Mouse (Mus musculus) layer of hippocampus, postnatal 25 days (tissue): ENCODE data around the gene 6430628N08Rik. TPM values are rescaled to one million over a fixed set of nuclear protein-coding genes. Genes with fewer than 3 reads are reported as not detected.

Source experiments
- DNase-seq, 2 experiments: peaks; one replicate each; pipeline ENCODE4 v3.0.0; 2022; ENCODE audit warnings: mixed read lengths in 2 of 2, low spot score in 1 of 2; ENCODE audit errors: extremely low spot score in 1 of 2
- total RNA-seq, 2 experiments: library from RNA; stranded (reverse); gene quantifications; 2 replicates each; pipeline ENCODE4 v1.2.3; 2021

The 6430628N08Rik gene
- total RNA-seq, 2 experiments from 2014 or later: 0.22 TPM; not detected in 1

GRCm38 (mm10) chr4:115937061-115937976 is 46.9 kb downstream of the 6430628N08Rik start:
- DNase-seq: no peak

- peak; percentile 26 to 52 for DNase-seq
Observed at GRCm38 (mm10) chr4:115938276-115939160, 48.1 kb downstream of the 6430628N08Rik start.

- DNase-seq: no peak
Observed at GRCm38 (mm10) chr4:115939295-115940102, 49.0 kb downstream of the 6430628N08Rik start, which contains the start of gene Dmbx1. Gene Dmbx1, minus strand, starts transcription at chr4:115939926.

- DNase-seq: no peak
Observed at GRCm38 (mm10) chr4:115940681-115941080, 50.2 kb downstream of the 6430628N08Rik start.

GRCm38 (mm10) chr4:115941242-115941820 is 50.9 kb downstream of the 6430628N08Rik start:
- no peak for DNase-seq

GRCm38 (mm10) chr4:115943669-115944314 is 53.3 kb downstream of the 6430628N08Rik start:
- DNase-seq: no peak

Other genes starting within 250 kb of the 6430628N08Rik start
- 1 to 10 TPM in 1 of 2 experiments, under 1 TPM in 1; 0.87 to 1.4 TPM for gene Cyp4b1, start 242.9 kb upstream of the 6430628N08Rik start, total RNA-seq
- gene Efcab14, start 152.9 kb upstream of the 6430628N08Rik start, total RNA-seq: 10 to 100 TPM; 49.8 to 50.8 TPM
- gene Tex38, start 109.6 kb upstream of the 6430628N08Rik start, total RNA-seq: under 1 TPM; 0.59 to 0.80 TPM
- 10 to 100 TPM; 45.7 to 51.8 TPM for gene Atpaf1, start 105.9 kb upstream of the 6430628N08Rik start, total RNA-seq
- 1 to 10 TPM; 5.1 to 5.3 TPM for gene Mob3c, start 62.6 kb upstream of the 6430628N08Rik start, total RNA-seq
- 10 to 100 TPM; 39.5 to 53.9 TPM for gene Mknk1, start 51.5 kb upstream of the 6430628N08Rik start, total RNA-seq
- gene Kncn, start 6.3 kb upstream of the 6430628N08Rik start, total RNA-seq: under 1 TPM in 1 of 2 experiments, not detected in 1; 0.22 TPM
- under 1 TPM in 1 of 2 experiments, not detected in 1; 0.07 TPM for gene Dmbx1, start 49.3 kb downstream of the 6430628N08Rik start, total RNA-seq
- 100 to 1,000 TPM; 139 to 163 TPM for gene Faah, start 127.3 kb downstream of the 6430628N08Rik start, total RNA-seq
- 1 to 10 TPM; 7.5 to 8.3 TPM for gene Nsun4, start 163.2 kb downstream of the 6430628N08Rik start, total RNA-seq
- gene Uqcrh, start 184.4 kb downstream of the 6430628N08Rik start, total RNA-seq: 100 to 1,000 TPM; 385 to 447 TPM
- 10 to 100 TPM; 46.0 to 46.8 TPM for gene Lrrc41, start 184.6 kb downstream of the 6430628N08Rik start, total RNA-seq
- gene Rad54l, start 233.0 kb downstream of the 6430628N08Rik start, total RNA-seq: under 1 TPM; 0.54 to 0.99 TPM
- 10 to 100 TPM; 64.5 to 68.6 TPM for gene Pomgnt1, start 233.2 kb downstream of the 6430628N08Rik start, total RNA-seq